Mouse (Mus musculus) MEL (cell line): ENCODE results near the gene Stim1. TPM values are rescaled to one million over a fixed set of nuclear protein-coding genes. Genes with fewer than 3 reads are reported as not detected.
A peak's percentile ranks its signal among the peaks of the same experiment; 100 is the strongest.

Source experiments
- DNase-seq: peaks from one replicate; pipeline ENCODE4 v3.0.0; 2011; ENCODE audit warnings: low read depth, low spot score
- H3K27ac ChIP-seq: 2 replicates; pipeline ENCODE4 v1.5.1; 2012; ENCODE audit warnings: low read depth, mild to moderate bottlenecking, control low read depth, low read length, moderate library complexity; ENCODE audit not compliant: control insufficient read depth
- H3K27me3 ChIP-seq, 2 experiments: fragments of 150-350 bp in 1 of 2; sonication (generic) in 1 of 2; 2 replicates each; pipeline ENCODE4 v1.6.1; 2012; ENCODE audit warnings: low read length in 2 of 2, mild to moderate bottlenecking in 2 of 2, improper control_type of control experiment in 1 of 2, moderate library complexity in 1 of 2; ENCODE audit not compliant: insufficient read depth in 2 of 2, control insufficient read depth in 1 of 2
- H3K36me3 ChIP-seq, 2 experiments: 2 replicates each; pipeline ENCODE4 v1.6.1; 2012 to 2014; ENCODE audit warnings: low read length in 2 of 2, improper control_type of control experiment in 1 of 2, inconsistent platforms in 1 of 2, mild to moderate bottlenecking in 1 of 2; ENCODE audit not compliant: insufficient read depth in 2 of 2, control insufficient read depth in 1 of 2
- H3K4me1 ChIP-seq, 2 experiments: fragments of 150-350 bp in 1 of 2; sonication (generic) in 1 of 2; 2 replicates each; pipeline ENCODE4 v1.6.1; 2012; ENCODE audit warnings: low read length in 2 of 2, improper control_type of control experiment in 1 of 2, mild to moderate bottlenecking in 1 of 2; ENCODE audit not compliant: insufficient read depth in 2 of 2, control insufficient read depth in 1 of 2
- H3K4me3 ChIP-seq, 2 experiments: fragments of 150-350 bp in 1 of 2; sonication (generic) in 1 of 2; 2 replicates each; pipeline ENCODE4 v1.5.1; 2012; ENCODE audit warnings: low read depth in 2 of 2, low read length in 2 of 2, mild to moderate bottlenecking in 2 of 2, moderate library complexity in 2 of 2, control low read depth in 1 of 2, improper control_type of control experiment in 1 of 2; ENCODE audit not compliant: control insufficient read depth in 1 of 2, insufficient read depth in 1 of 2
- H3K79me2 ChIP-seq: 2 replicates; pipeline ENCODE4 v1.6.1; 2012; ENCODE audit warnings: mild to moderate bottlenecking, low read length, moderate library complexity; ENCODE audit not compliant: control insufficient read depth, poor library complexity, insufficient read depth
- H3K9ac ChIP-seq: 2 replicates; pipeline ENCODE4 v1.6.1; 2012; ENCODE audit warnings: low read depth, mild to moderate bottlenecking, control low read depth, low read length, moderate library complexity; ENCODE audit not compliant: control insufficient read depth, poor library complexity, severe bottlenecking
- H3K9me3 ChIP-seq: fragments of 150-350 bp; sonication (generic); replicated peaks from 2 replicates; pipeline ENCODE4 v1.6.1; 2012; ENCODE audit warnings: mild to moderate bottlenecking, low read length, improper control_type of control experiment, moderate library complexity; ENCODE audit not compliant: insufficient read depth
- BHLHE40 ChIP-seq: IDR thresholded peaks from 2 replicates; pipeline ENCODE4 v1.6.1; 2012; ENCODE audit warnings: low read depth, mild to moderate bottlenecking, inconsistent platforms, low read length, improper control_type of control experiment, borderline replicate concordance
- CHD1 ChIP-seq: IDR thresholded peaks from 2 replicates; pipeline ENCODE4 v1.6.1; 2012; ENCODE audit warnings: low read depth, mild to moderate bottlenecking, inconsistent platforms, low read length, improper control_type of control experiment
- CHD2 ChIP-seq: IDR thresholded peaks from 2 replicates; pipeline ENCODE4 v1.6.1; 2011; ENCODE audit warnings: low read length, improper control_type of control experiment
- E2F4 ChIP-seq: IDR thresholded peaks from 2 replicates; pipeline ENCODE4 v1.6.1; 2011; ENCODE audit warnings: low read depth, low read length, improper control_type of control experiment, borderline replicate concordance
- EP300 ChIP-seq, 2 experiments: IDR thresholded peaks; 2 replicates each; pipeline ENCODE4 v1.6.1; 2011; ENCODE audit warnings: improper control_type of control experiment in 2 of 2, low read length in 2 of 2, low read depth in 1 of 2, mild to moderate bottlenecking in 1 of 2
- ETS1 ChIP-seq: IDR thresholded peaks from 2 replicates; pipeline ENCODE4 v1.6.1; 2012; ENCODE audit warnings: low read depth, mild to moderate bottlenecking, inconsistent platforms, low read length, improper control_type of control experiment, moderate library complexity
- GABPA ChIP-seq: IDR thresholded peaks from 2 replicates; pipeline ENCODE4 v1.6.1; 2012; ENCODE audit warnings: low read depth, mild to moderate bottlenecking, inconsistent platforms, low read length, improper control_type of control experiment, moderate library complexity
- GATA1 ChIP-seq: IDR thresholded peaks from 2 replicates; pipeline ENCODE4 v1.6.1; 2011; ENCODE audit warnings: low read depth, low read length, improper control_type of control experiment
- KAT2A ChIP-seq: conservative IDR thresholded peaks from 2 replicates; pipeline ENCODE4 v1.6.1; 2012; ENCODE audit warnings: low read depth, low read length, improper control_type of control experiment, inconsistent platforms
- MAFK ChIP-seq: IDR thresholded peaks from 2 replicates; pipeline ENCODE4 v1.6.1; 2011; ENCODE audit warnings: low read depth, mild to moderate bottlenecking, low read length, improper control_type of control experiment, borderline replicate concordance
- MAX ChIP-seq: IDR thresholded peaks from 2 replicates; pipeline ENCODE4 v1.6.1; 2011; ENCODE audit warnings: low read length, improper control_type of control experiment
- MXI1 ChIP-seq: IDR thresholded peaks from 2 replicates; pipeline ENCODE4 v1.6.1; 2011; ENCODE audit warnings: mild to moderate bottlenecking, low read depth, low read length, improper control_type of control experiment
- MYB ChIP-seq: IDR thresholded peaks from 2 replicates; pipeline ENCODE4 v1.6.1; 2011; ENCODE audit warnings: mild to moderate bottlenecking, low read depth, low read length, improper control_type of control experiment
- MYC ChIP-seq: IDR thresholded peaks from 2 replicates; pipeline ENCODE4 v1.6.1; 2011; ENCODE audit warnings: low read depth, mild to moderate bottlenecking, low read length, improper control_type of control experiment, moderate library complexity
- NELFE ChIP-seq: IDR thresholded peaks from 2 replicates; pipeline ENCODE4 v1.6.1; 2011; ENCODE audit warnings: low read depth, low read length, improper control_type of control experiment
- NRF1 ChIP-seq: IDR thresholded peaks from 2 replicates; pipeline ENCODE4 v1.6.1; 2014; ENCODE audit warnings: low read depth, mild to moderate bottlenecking, inconsistent platforms, low read length, improper control_type of control experiment, moderate library complexity; ENCODE audit not compliant: poor library complexity, insufficient read depth, severe bottlenecking
- POLR2A ChIP-seq, 2 experiments: IDR thresholded peaks; 2 replicates each; pipeline ENCODE4 v1.6.1; 2011 to 2012; ENCODE audit warnings: low read length in 2 of 2, mild to moderate bottlenecking in 2 of 2, control low read depth in 1 of 2, improper control_type of control experiment in 1 of 2, low read depth in 1 of 2, moderate library complexity in 1 of 2; ENCODE audit not compliant: control insufficient read depth in 1 of 2, insufficient read depth in 1 of 2, poor library complexity in 1 of 2
- POLR2AphosphoS5 ChIP-seq: IDR thresholded peaks from 2 replicates; pipeline ENCODE4 v1.6.1; 2012; ENCODE audit warnings: low read depth, borderline replicate concordance, mild to moderate bottlenecking, inconsistent platforms, low read length, moderate library complexity, mixed read lengths
- RCOR1 ChIP-seq: IDR thresholded peaks from 2 replicates; pipeline ENCODE4 v1.6.1; 2012; ENCODE audit warnings: low read depth, mild to moderate bottlenecking, inconsistent platforms, low read length, improper control_type of control experiment
- SIN3A ChIP-seq: IDR thresholded peaks from 2 replicates; pipeline ENCODE4 v1.6.1; 2012; ENCODE audit warnings: low read length, improper control_type of control experiment, inconsistent platforms
- TBP ChIP-seq: IDR thresholded peaks from 2 replicates; pipeline ENCODE4 v1.8.0; 2011; ENCODE audit warnings: low read depth, low read length, improper control_type of control experiment
- TCF12 ChIP-seq: IDR thresholded peaks from 2 replicates; pipeline ENCODE4 v1.6.1; 2014; ENCODE audit warnings: low read depth, mild to moderate bottlenecking, inconsistent platforms, low read length, improper control_type of control experiment, moderate library complexity
- USF1 ChIP-seq: IDR thresholded peaks from 2 replicates; pipeline ENCODE4 v1.6.1; 2014; ENCODE audit warnings: low read depth, mild to moderate bottlenecking, inconsistent platforms, low read length, improper control_type of control experiment, moderate library complexity
- ZC3H11A ChIP-seq: IDR thresholded peaks from 2 replicates; pipeline ENCODE4 v1.6.1; 2012; ENCODE audit warnings: low read depth, mild to moderate bottlenecking, inconsistent platforms, low read length, improper control_type of control experiment
- ZMIZ1 ChIP-seq: IDR thresholded peaks from 2 replicates; pipeline ENCODE4 v1.6.1; 2012; ENCODE audit warnings: low read depth, mild to moderate bottlenecking, inconsistent platforms, low read length, improper control_type of control experiment, moderate library complexity
- ZNF384 ChIP-seq: IDR thresholded peaks from 2 replicates; pipeline ENCODE4 v1.6.1; 2012; ENCODE audit warnings: low read depth, mild to moderate bottlenecking, inconsistent platforms, low read length, improper control_type of control experiment
- polyA plus RNA-seq, 2 experiments: library from polyadenylated mRNA; stranded (reverse) in 1 of 2; unstranded in 1 of 2; fragments of >175 nt in 1 of 2; fragments of >200 nt in 1 of 2; gene quantifications; 2 replicates each; pipeline versions ENCODE4 v1.2.1 to v1.2.4; 2012; ENCODE audit warnings: low replicate concordance in 2 of 2, low read depth in 1 of 2; ENCODE audit not compliant: insufficient read length in 2 of 2, insufficient read depth in 1 of 2, missing spikeins in 1 of 2
- total RNA-seq: library from RNA; depleted of rRNA; stranded (reverse); fragments of 300-350 nt; gene quantifications from 2 replicates; pipeline ENCODE4 v1.2.3, GENCODE M21; 2012

The Stim1 gene
- total and polyA plus RNA-seq, 3 experiments: 26.1 to 65.0 TPM; not detected in 1

DNA sequence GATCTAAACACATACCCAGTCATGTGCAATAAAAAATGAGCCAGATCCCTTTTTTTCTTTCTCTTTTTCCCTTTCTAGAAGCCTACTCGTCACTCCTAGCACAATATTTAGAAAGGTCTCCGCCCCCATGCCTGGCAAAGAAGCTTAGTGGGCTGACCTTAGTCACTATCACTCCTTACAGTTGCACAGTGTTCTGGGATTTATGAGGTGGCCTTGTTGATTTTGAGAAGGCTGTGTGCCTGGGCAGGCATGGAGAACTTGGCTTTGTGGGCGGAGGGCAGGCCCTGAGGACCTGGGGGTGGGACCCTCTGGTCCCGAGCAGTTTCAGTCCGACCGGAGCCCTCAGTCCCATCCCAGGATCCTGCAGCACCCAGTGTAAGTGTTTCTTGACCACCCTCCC is 37.8 kb upstream of the Stim1 start:
- H3K27ac ChIP-seq: no peak overlapping the region
- DNase-seq: no peak

GRCm38 (mm10) chr7:102233059-102233458 is 34.5 kb upstream of the Stim1 start:
- DNase-seq: peak; percentile 53
- Histone ChIP-seq H3K4me3 (no peak overlapping the region), H3K79me2 (no peaks in the 10 kb centered on the region), H3K27me3 (no peaks in the 10 kb centered on the region), H3K4me1 (peaks cover 4 to 8% of the 10 kb centered on the region in 2 experiments), H3K36me3 (peaks cover 0 to 9% of the 10 kb centered on the region in 2 experiments; a peak in 2 of 4 replicates), H3K9ac (no peak overlapping the region), H3K9me3 (no peaks in the 10 kb centered on the region), H3K27ac (no peak overlapping the region)
- TF ChIP-seq MXI1: peak; percentile 48; the same call in 1 of the 2 replicates
- TF ChIP-seq NRF1: no peak
- TF ChIP-seq ETS1: no peak; the same call in 1 of the 2 replicates
- no peak for TF ChIP-seq TBP
- no peak for TF ChIP-seq GABPA
- no peak for TF ChIP-seq ZMIZ1
- no peak for TF ChIP-seq POLR2AphosphoS5
- no peak for TF ChIP-seq BHLHE40
- peak; percentile 33; the same call in 1 of the 2 replicates for TF ChIP-seq RCOR1
- TF ChIP-seq GATA1: peak; percentile 29; the same call in 1 of the 2 replicates
- TF ChIP-seq USF1: 0 out of 2 replicates have a peak, but pooled peaks have one; percentile 40
- peak; percentile 24 to 32; a peak in 2 of 4 replicates for TF ChIP-seq EP300 (IDR thresholded peaks at IDR 0.05; ENCODE audit: low read depth in 1 of 2, low read length in 2 of 2)
- TF ChIP-seq POLR2A (IDR thresholded peaks at IDR 0.05; ENCODE audit: control insufficient read depth in 1 of 2, insufficient read depth in 1 of 2, low read depth in 1 of 2, low read length in 2 of 2, poor library complexity in 1 of 2): no peak
- TF ChIP-seq SIN3A: 0 out of 2 replicates have a peak, but pooled peaks have one; percentile 30
- peak; percentile 46; the same call in 1 of the 2 replicates for TF ChIP-seq MAX
- no peak for TF ChIP-seq CHD2
- TF ChIP-seq E2F4: no peak
- no peak; the same call in 1 of the 2 replicates for TF ChIP-seq NELFE
- no peak for TF ChIP-seq CHD1

More for the DNA sequence above, 37.8 kb upstream of the Stim1 start:
- Histone ChIP-seq H3K4me3 (no peak overlapping the region), H3K27me3 (no peaks in the 10 kb centered on the region), H3K36me3 (peaks cover 0 to 9% of the 10 kb centered on the region in 2 experiments; a peak in 2 of 4 replicates), H3K79me2 (no peaks in the 10 kb centered on the region), H3K4me1 (peaks cover 4 to 8% of the 10 kb centered on the region in 2 experiments), H3K9ac (no peak overlapping the region), H3K9me3 (no peaks in the 10 kb centered on the region)
- TF ChIP-seq MYB (no peak), ZC3H11A (no peak), CHD2 (no peak), SIN3A (no peak), BHLHE40 (no peak), MAX (no peak), NELFE (no peak), GABPA (no peak), KAT2A (no peak), MYC (no peak), POLR2A (IDR thresholded peaks at IDR 0.05; ENCODE audit: control insufficient read depth in 1 of 2, insufficient read depth in 1 of 2, low read depth in 1 of 2, low read length in 2 of 2, poor library complexity in 1 of 2) (no peak), ZNF384 (no peak), MAFK (no peak), TCF12 (no peak)
